Mouse (Mus musculus) megakaryocyte, embryonic 14.5 days (primary cell): Measurements from ENCODE around the gene Ccdc30. TPM values are rescaled to one million over a fixed set of nuclear protein-coding genes. Genes with fewer than 3 reads are reported as not detected.
A peak's percentile ranks its signal among the peaks of the same experiment; 100 is the strongest.

Experiments
- H3K27me3 ChIP-seq: replicated peaks from 2 replicates; pipeline ENCODE3; 2012; ENCODE audit warnings: inconsistent platforms
- H3K36me3 ChIP-seq: replicated peaks from 2 replicates; pipeline ENCODE3; 2012; ENCODE audit warnings: low read length, inconsistent platforms, mixed read lengths
- H3K4me1 ChIP-seq: 2 replicates; pipeline ENCODE4 v1.6.1; 2012; ENCODE audit warnings: inconsistent platforms
- H3K4me3 ChIP-seq: replicated peaks from 2 replicates; pipeline ENCODE3; 2012; ENCODE audit warnings: moderate library complexity, mild to moderate bottlenecking, inconsistent platforms
- H3K9me3 ChIP-seq: 2 replicates; pipeline ENCODE4 v1.6.1; 2012; ENCODE audit warnings: inconsistent platforms
- FLI1 ChIP-seq: IDR thresholded peaks from 2 replicates; pipeline ENCODE4 v1.6.1; 2012; ENCODE audit warnings: low read length, inconsistent platforms, mixed read lengths
- GATA1 ChIP-seq: IDR thresholded peaks from 3 replicates; pipeline ENCODE4 v1.6.1; 2012; ENCODE audit warnings: mixed read lengths, low read length, inconsistent platforms, borderline replicate concordance
- polyA plus RNA-seq: library from polyadenylated mRNA; stranded (reverse); fragments of >175 nt; gene quantifications from 2 replicates; pipeline ENCODE4 v1.2.3, GENCODE M21; 2012; ENCODE audit warnings: low replicate concordance; ENCODE audit not compliant: insufficient read depth

The Ccdc30 gene
- polyA plus RNA-seq, 1 experiment, result 0.03 TPM

GRCm38 (mm10) chr4:119320896-119321550, 94.3 kb downstream of the Ccdc30 start:
- Histone ChIP-seq H3K27me3 (no peaks in the 10 kb centered on the region), H3K9me3 (no peaks in the 10 kb centered on the region), H3K36me3 (peaks cover 34% of the 10 kb centered on the region), H3K4me3 (peak overlapping the region; percentile 94), H3K4me1 (peaks cover 29% of the 10 kb centered on the region)
- no peak for TF ChIP-seq GATA1
- no peak for TF ChIP-seq FLI1

DNA sequence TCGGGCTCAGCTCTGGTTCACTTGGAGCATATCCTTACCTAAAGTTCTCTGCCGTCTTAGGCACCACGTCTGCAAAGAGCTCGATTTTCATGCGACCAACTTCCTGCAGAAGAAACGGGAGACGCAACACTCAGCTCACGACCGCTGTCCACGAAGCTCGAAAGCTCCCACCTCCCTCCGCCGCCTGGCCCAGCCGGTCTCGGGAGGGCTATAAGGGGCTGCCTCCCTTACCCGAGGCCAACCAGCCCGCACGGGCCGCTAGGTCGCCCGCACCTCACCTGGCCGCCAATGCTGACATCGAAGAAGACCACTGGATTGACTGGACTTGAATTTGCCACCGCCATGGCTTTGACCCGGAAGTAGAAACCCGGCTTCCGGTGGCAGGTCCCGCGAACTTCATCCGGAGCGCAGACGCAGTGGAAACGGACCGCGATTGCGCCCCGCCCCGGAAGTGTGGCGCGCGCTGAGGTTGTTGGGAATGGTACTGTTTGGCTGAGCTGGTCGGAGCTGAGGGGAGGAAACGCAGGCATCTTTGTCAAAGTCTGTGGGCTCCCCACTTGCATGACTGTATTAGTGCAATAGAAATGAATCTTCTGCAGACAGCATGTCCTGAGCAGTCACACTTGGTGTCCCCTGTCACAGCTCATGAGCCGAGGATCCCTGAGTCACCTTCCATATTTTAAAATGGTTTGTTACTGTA, 95.0 kb downstream of the Ccdc30 start, which contains the start of gene Ppih:
TSS of gene Ppih (minus strand) at position 416 of the 700 bp plus-strand sequence.
- H3K9me3 ChIP-seq, result no peaks in the 10 kb centered on the region
- TF ChIP-seq FLI1 (peak; percentile 90), GATA1 (no peak)
- peaks cover 41% of the 10 kb centered on the region for H3K36me3 ChIP-seq
- H3K4me1 ChIP-seq, result peaks cover 29% of the 10 kb centered on the region
- no peaks in the 10 kb centered on the region for H3K27me3 ChIP-seq
- peak within 1 kb of the TSS; percentile 94 for H3K4me3 ChIP-seq

GRCm38 (mm10) chr4:119313756-119314155, 101.6 kb downstream of the Ccdc30 start:
- H3K36me3 ChIP-seq, result peaks cover 91% of the 10 kb centered on the region
- TF ChIP-seq GATA1 (no peak), FLI1 (no peak)

DNA sequence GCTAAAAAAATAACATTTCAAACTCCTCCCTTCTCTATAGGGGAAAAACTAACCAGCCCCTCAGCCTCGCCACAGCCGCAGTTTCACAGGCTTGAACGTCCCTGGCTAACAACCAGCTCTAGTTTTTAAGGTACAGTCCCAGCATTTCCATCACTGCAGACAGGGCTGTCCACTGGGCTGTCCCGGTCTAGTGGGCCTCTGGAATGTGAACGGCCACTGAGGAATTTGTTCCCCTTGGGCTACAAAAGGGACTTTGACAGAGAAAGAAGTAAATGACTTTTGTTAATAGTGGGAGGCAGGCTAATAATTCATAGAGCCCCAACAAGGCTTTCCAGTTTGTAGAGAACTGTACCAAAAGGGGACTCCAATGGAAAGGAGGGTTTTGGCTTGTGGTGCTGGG, 109.9 kb downstream of the Ccdc30 start:
- peaks cover 50% of the 10 kb centered on the region for H3K36me3 ChIP-seq
- no peak overlapping the region for H3K4me3 ChIP-seq
- peaks cover 65% of the 10 kb centered on the region for H3K4me1 ChIP-seq
- TF ChIP-seq GATA1 (no peak), FLI1 (no peak)
- H3K9me3 ChIP-seq, result no peaks in the 10 kb centered on the region
- no peaks in the 10 kb centered on the region for H3K27me3 ChIP-seq

More at GRCm38 (mm10) chr4:119313756-119314155, 101.6 kb downstream of the Ccdc30 start:
- Histone ChIP-seq H3K27me3 (no peaks in the 10 kb centered on the region), H3K4me3 (no peak overlapping the region), H3K4me1 (peaks cover 36% of the 10 kb centered on the region), H3K9me3 (no peaks in the 10 kb centered on the region)

GRCm38 (mm10) chr4:119303291-119303690, 112.0 kb downstream of the Ccdc30 start:
- no peaks in the 10 kb centered on the region for H3K27me3 ChIP-seq
- H3K4me1 ChIP-seq, result peaks cover 59% of the 10 kb centered on the region
- peaks cover 36% of the 10 kb centered on the region for H3K36me3 ChIP-seq
- H3K4me3 ChIP-seq, result peak overlapping the region; percentile 38
- TF ChIP-seq FLI1, result no peak
- H3K9me3 ChIP-seq, result no peaks in the 10 kb centered on the region

DNA sequence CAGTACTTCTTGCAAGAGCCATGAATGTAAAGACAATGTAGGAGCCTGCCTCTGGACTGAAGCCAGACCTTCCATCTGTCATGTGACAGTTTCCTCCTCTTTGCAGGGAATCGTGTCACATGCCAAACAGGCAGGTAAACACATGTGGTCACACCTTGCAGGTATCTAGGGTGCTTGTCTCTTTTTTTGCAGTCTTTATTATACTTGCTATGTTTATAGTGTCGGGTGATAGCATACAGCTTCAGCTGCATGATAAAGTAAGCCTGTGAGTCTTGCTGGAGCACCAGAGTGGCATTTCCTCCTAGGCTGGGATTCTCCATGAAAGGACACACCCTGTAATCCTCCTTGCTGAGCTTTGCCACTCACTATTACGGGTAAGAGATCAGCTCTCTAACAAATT, 113.5 kb downstream of the Ccdc30 start:
- no peaks in the 10 kb centered on the region for H3K27me3 ChIP-seq
- peaks cover 64% of the 10 kb centered on the region for H3K4me1 ChIP-seq
- H3K9me3 ChIP-seq, result no peaks in the 10 kb centered on the region
- no peak overlapping the region for H3K4me3 ChIP-seq
- peaks cover 21% of the 10 kb centered on the region for H3K36me3 ChIP-seq
- TF ChIP-seq GATA1, result no peak
- no peak for TF ChIP-seq FLI1

DNA sequence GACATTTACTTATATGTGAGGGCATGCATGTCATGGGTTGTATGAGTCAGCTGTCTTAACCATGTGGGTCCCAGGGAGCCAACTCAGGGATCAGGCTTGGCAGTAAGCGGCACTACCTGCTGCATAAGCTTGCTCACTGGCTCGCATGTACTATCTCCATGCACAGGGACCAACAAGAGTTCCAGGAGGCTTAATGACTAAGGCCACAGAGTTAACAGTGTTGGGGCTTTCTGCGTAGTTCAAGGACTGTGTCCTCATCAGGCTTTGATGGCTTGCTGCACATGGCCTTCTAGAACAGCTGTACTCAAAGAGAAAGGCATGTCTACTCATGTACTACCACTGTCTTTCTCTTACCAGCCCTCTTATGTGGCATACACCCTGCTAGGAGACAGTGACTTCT, 114.6 kb downstream of the Ccdc30 start:
- Histone ChIP-seq H3K36me3 (peaks cover 18% of the 10 kb centered on the region), H3K4me1 (peaks cover 70% of the 10 kb centered on the region), H3K27me3 (no peaks in the 10 kb centered on the region), H3K9me3 (no peaks in the 10 kb centered on the region), H3K4me3 (no peak overlapping the region)
- no peak for TF ChIP-seq GATA1
- TF ChIP-seq FLI1, result no peak

GRCm38 (mm10) chr4:119297361-119297760, 118.0 kb downstream of the Ccdc30 start:
- Histone ChIP-seq H3K9me3 (no peaks in the 10 kb centered on the region), H3K36me3 (peaks cover 12% of the 10 kb centered on the region), H3K4me1 (peaks cover 53% of the 10 kb centered on the region), H3K4me3 (peak overlapping the region; percentile 67), H3K27me3 (no peaks in the 10 kb centered on the region)
- TF ChIP-seq FLI1 (no peak), GATA1 (no peak)

DNA sequence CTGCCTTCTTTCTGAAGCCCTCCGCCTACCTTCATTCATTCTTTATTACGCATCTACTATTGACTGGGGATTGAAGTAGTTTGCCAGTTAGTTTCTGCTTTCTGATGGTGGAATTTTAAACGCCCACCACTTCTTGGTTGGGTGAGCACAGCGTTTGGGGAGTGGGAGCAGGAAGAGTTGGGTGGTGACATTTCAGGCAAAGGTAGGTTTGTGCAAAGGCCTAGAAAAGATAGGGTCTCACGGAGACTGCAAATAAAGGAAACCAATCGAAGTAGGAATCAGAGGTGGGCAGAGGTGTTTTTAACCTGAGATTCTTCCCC, 120.2 kb downstream of the Ccdc30 start:
- peak overlapping the region; percentile 94 for H3K4me3 ChIP-seq
- H3K36me3 ChIP-seq, result peaks cover 15% of the 10 kb centered on the region
- no peaks in the 10 kb centered on the region for H3K9me3 ChIP-seq
- no peaks in the 10 kb centered on the region for H3K27me3 ChIP-seq
- TF ChIP-seq FLI1, result no peak
- TF ChIP-seq GATA1, result no peak
- peaks cover 57% of the 10 kb centered on the region for H3K4me1 ChIP-seq

DNA sequence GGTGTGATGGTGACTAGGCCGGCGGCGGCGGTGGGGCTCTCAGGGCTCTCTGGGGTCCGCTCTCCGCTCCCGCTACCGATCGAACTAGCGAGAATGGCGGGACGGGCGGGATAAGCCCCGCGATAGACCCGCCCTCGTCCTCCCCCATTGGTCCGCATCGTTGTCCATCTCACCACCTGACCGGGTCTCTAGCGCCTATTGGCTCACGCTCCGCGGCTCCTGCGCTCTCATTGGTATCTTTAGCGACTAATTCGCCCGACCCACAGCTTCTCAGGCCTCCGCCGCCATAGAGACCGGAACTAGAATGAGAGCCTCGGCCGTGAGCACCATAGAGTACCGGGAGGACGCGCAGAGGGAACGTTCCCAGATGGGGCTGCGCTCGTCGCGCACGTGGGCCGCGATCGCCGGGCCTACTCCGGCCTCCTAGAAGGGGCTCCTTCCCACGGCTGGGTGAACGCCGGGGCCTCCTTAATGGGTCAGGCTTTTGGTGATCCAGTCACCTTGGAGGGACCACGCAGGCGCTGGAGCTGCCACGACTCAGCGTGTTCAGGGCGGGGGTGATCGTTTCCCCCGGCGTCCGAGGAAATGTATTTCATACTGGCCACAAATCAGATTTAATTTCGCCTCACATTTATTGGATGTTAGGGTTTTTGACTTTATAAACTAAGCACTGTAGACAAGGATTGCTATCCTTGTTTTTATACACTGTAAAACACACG, 120.7 kb downstream of the Ccdc30 start, which contains the start of gene Ybx1:
TSS of gene Ybx1 (minus strand) at position 190 of the 719 bp plus-strand sequence.
- Histone ChIP-seq H3K9me3 (no peaks in the 10 kb centered on the region), H3K36me3 (peaks cover 21% of the 10 kb centered on the region), H3K4me1 (peaks cover 62% of the 10 kb centered on the region), H3K4me3 (peak within 1 kb of the TSS; percentile 94), H3K27me3 (no peaks in the 10 kb centered on the region)
- TF ChIP-seq GATA1 (no peak), FLI1 (no peak)
